Mouse (Mus musculus) myocyte (in vitro differentiated cells): ENCODE measurements at regions not wholly inside any gene's neighbourhood (a gene's known extent, or its start where the extent isn't known, plus 50 kb on each side); places are given as distances from the start of the nearest gene placed in this dataset.

Experiments
- H3K27me3 ChIP-seq: one replicate; pipeline ENCODE4 v1.6.1; 2011; ENCODE audit not compliant: control insufficient read depth, insufficient read depth, insufficient read length
- H3K36me3 ChIP-seq: one replicate; pipeline ENCODE4 v1.6.1; 2011; ENCODE audit not compliant: control insufficient read depth, insufficient read depth
- H3K4me2 ChIP-seq: one replicate; pipeline ENCODE4 v1.6.1; 2011; ENCODE audit warnings: low read depth, control low read depth
- H3K4me3 ChIP-seq: one replicate; pipeline ENCODE4 v1.5.1; 2011; ENCODE audit warnings: mild to moderate bottlenecking, control low read depth, moderate library complexity
- H3K79me2 ChIP-seq: one replicate; pipeline ENCODE4 v1.6.1; 2011; ENCODE audit not compliant: control insufficient read depth, insufficient read depth
- H3ac ChIP-seq: one replicate; pipeline ENCODE4 v1.6.1; 2011; ENCODE audit not compliant: control insufficient read depth, insufficient read length
- MAX ChIP-seq: IDR thresholded peaks from one replicate; pipeline ENCODE4 v1.6.1; 2011; ENCODE audit warnings: low read depth, mild to moderate bottlenecking, control low read depth
- MYOD1 ChIP-seq, 3 experiments: IDR thresholded peaks; one replicate each; pipeline ENCODE4 v1.6.1; 2011; ENCODE audit warnings: control low read depth in 2 of 3, low read depth in 2 of 3, mild to moderate bottlenecking in 2 of 3, moderate library complexity in 1 of 3; ENCODE audit not compliant: insufficient read length in 2 of 3, control insufficient read depth in 1 of 3
- MYOG ChIP-seq, 3 experiments: IDR thresholded peaks; one replicate each; pipeline ENCODE4 v1.6.1; 2011; ENCODE audit warnings: control low read depth in 2 of 3, low read depth in 2 of 3, mild to moderate bottlenecking in 2 of 3; ENCODE audit not compliant: insufficient read length in 2 of 3, control insufficient read depth in 1 of 3, insufficient read depth in 1 of 3
- USF1 ChIP-seq: IDR thresholded peaks from one replicate; pipeline ENCODE4 v1.6.1; 2011; ENCODE audit warnings: low read depth, mild to moderate bottlenecking, control low read depth, moderate library complexity

- H3K27me3 ChIP-seq = no peaks in the 10 kb centered on the region
- no peak overlapping the region for H3ac ChIP-seq
Observed at GRCm38 (mm10) chr3:80422646-80423045, 380.0 kb downstream of the Gria2 start.

More at GRCm38 (mm10) chr3:80422646-80423045, 380.0 kb downstream of the Gria2 start:
- Histone ChIP-seq H3K4me3 (no peak overlapping the region), H3K4me2 (no peak overlapping the region), H3K36me3 (no peaks in the 10 kb centered on the region), H3K79me2 (no peaks in the 10 kb centered on the region)
- no peak for TF ChIP-seq USF1
- no peak for TF ChIP-seq MYOD1 (IDR thresholded peaks at IDR 0.05; ENCODE audit: control insufficient read depth in 1 of 3, insufficient read length in 2 of 3, low read depth in 2 of 3)
- TF ChIP-seq MYOG (IDR thresholded peaks at IDR 0.05; ENCODE audit: control insufficient read depth in 1 of 3, insufficient read depth in 1 of 3, insufficient read length in 2 of 3, low read depth in 2 of 3) = no peak
- no peak for TF ChIP-seq MAX
